Mouse (Mus musculus) heart, postnatal 25 days (tissue): ENCODE data around the gene Osbpl3. TPM values are rescaled to one million over a fixed set of nuclear protein-coding genes. Genes with fewer than 3 reads are reported as not detected.
A peak's percentile ranks its signal among the peaks of the same experiment; 100 is the strongest.

ENCODE experiments used
- DNase-seq: peaks from one replicate; pipeline ENCODE4 v3.0.0; 2022; ENCODE audit warnings: low spot score
- intact Hi-C: fragments of 180-260 bp; cut with DNase I; formaldehyde crosslinking; loops from one replicate; pipeline ENCODE4 v1.15.1; 2025
- total RNA-seq, 2 experiments: library from RNA; stranded (reverse); gene quantifications; 2 replicates each; pipeline ENCODE4 v1.2.3; 2021

The Osbpl3 gene
- 10 to 100 TPM; 26.1 to 33.5 TPM for total RNA-seq

- peak; percentile 86 for DNase-seq
- intact Hi-C loops: loop anchor here (5.0 kb wide), 4 partner anchors 49 to 144 kb away; no protein-coding TSS in a partner anchor
Measured at GRCm38 (mm10) chr6:50455829-50456469, at the start of gene Osbpl3. Osbpl3 (minus strand) TSS chr6:50456201.

GRCm38 (mm10) chr6:50505531-50505930 is 49.5 kb upstream of the Osbpl3 start:
- no peak for DNase-seq
- intact Hi-C loops: no loop called here

- intact Hi-C loops: no loop called here
- DNase-seq: no peak
Measured at GRCm38 (mm10) chr6:50504711-50505110, 48.7 kb upstream of the Osbpl3 start.

- intact Hi-C loops: no loop called here
- no peak for DNase-seq
Measured at GRCm38 (mm10) chr6:50503779-50504178, 47.8 kb upstream of the Osbpl3 start.

- no peak for DNase-seq
- intact Hi-C loops: no loop called here
Measured at GRCm38 (mm10) chr6:50503031-50503430, 47.0 kb upstream of the Osbpl3 start.

GRCm38 (mm10) chr6:50498346-50498745 is 42.3 kb upstream of the Osbpl3 start:
- intact Hi-C loops: no loop called here

GRCm38 (mm10) chr6:50490519-50490918 is 34.5 kb upstream of the Osbpl3 start:
- no peak for DNase-seq
- intact Hi-C loops: no loop called here

More at GRCm38 (mm10) chr6:50498346-50498745, 42.3 kb upstream of the Osbpl3 start:
- peak; percentile 6 for DNase-seq

- DNase-seq: no peak
- intact Hi-C loops: no loop called here
Measured at GRCm38 (mm10) chr6:50489380-50489779, 33.4 kb upstream of the Osbpl3 start.

GRCm38 (mm10) chr6:50486035-50486902 is 30.3 kb upstream of the Osbpl3 start:
- intact Hi-C loops: no loop called here
- no peak for DNase-seq

GRCm38 (mm10) chr6:50483426-50483825 is 27.4 kb upstream of the Osbpl3 start:
- no peak for DNase-seq
- intact Hi-C loops: no loop called here

GRCm38 (mm10) chr6:50481460-50481859 is 25.5 kb upstream of the Osbpl3 start:
- DNase-seq: no peak
- intact Hi-C loops: no loop called here

- intact Hi-C loops: no loop called here
- no peak for DNase-seq
Measured at GRCm38 (mm10) chr6:50466451-50466850, 10.4 kb upstream of the Osbpl3 start.

- DNase-seq: no peak
- intact Hi-C loops: no loop called here
Measured at GRCm38 (mm10) chr6:50464690-50465485, 8.9 kb upstream of the Osbpl3 start.

- DNase-seq: no peak
- intact Hi-C loops: no loop called here
Measured at GRCm38 (mm10) chr6:50462026-50462425, 6.0 kb upstream of the Osbpl3 start.

GRCm38 (mm10) chr6:50461585-50461984 is 5.6 kb upstream of the Osbpl3 start:
- intact Hi-C loops: no loop called here
- DNase-seq: no peak

- DNase-seq: no peak
- intact Hi-C loops: no loop called here
Measured at GRCm38 (mm10) chr6:50460646-50461045, 4.6 kb upstream of the Osbpl3 start.

- intact Hi-C loops: no loop called here
- no peak for DNase-seq
Measured at GRCm38 (mm10) chr6:50460246-50460645, 4.2 kb upstream of the Osbpl3 start.

GRCm38 (mm10) chr6:50459271-50459670 is 3.3 kb upstream of the Osbpl3 start:
- intact Hi-C loops: loop anchor here (5.0 kb wide), 4 partner anchors 52 to 147 kb away; no protein-coding TSS in a partner anchor
- DNase-seq: no peak

- intact Hi-C loops: loop anchor here (5.0 kb wide), 4 partner anchors 50 to 145 kb away; no protein-coding TSS in a partner anchor
- no peak for DNase-seq
Measured at GRCm38 (mm10) chr6:50457551-50458348, 1.7 kb upstream of the Osbpl3 start.
